Mouse (Mus musculus) midbrain, embryonic 11.5 days (tissue): ENCODE measurements around the gene Cmtm8. TPM values are rescaled to one million over a fixed set of nuclear protein-coding genes. Genes with fewer than 3 reads are reported as not detected.

Experiments used
- ATAC-seq: fragments of 200-750 bp; cut with Nextera tagmentation; 2 replicates; pipeline ENCODE4 v1.8.0; 2017; ENCODE audit warnings: moderate TSS enrichment, moderate library complexity; ENCODE audit not compliant: low FRiP score
- DNase-seq: peaks from one replicate; pipeline ENCODE4 v3.0.0; 2015; ENCODE audit warnings: low spot score; ENCODE audit errors: missing footprints
- H3K27ac ChIP-seq: fragments of 300-500 bp; sonication (generic); 2 replicates; pipeline ENCODE4 v1.5.1; 2014; ENCODE audit warnings: low read depth, low read length
- H3K27me3 ChIP-seq: fragments of 300-500 bp; sonication (generic); 2 replicates; pipeline ENCODE4 v1.6.1; 2014; ENCODE audit warnings: mild to moderate bottlenecking, low read length, moderate library complexity, mixed read lengths; ENCODE audit not compliant: control insufficient read depth, insufficient read depth
- H3K36me3 ChIP-seq: fragments of 300-500 bp; sonication (generic); 2 replicates; pipeline ENCODE4 v1.6.1; 2014; ENCODE audit warnings: mild to moderate bottlenecking, low read length, moderate library complexity, mixed read lengths; ENCODE audit not compliant: control insufficient read depth, insufficient read depth
- H3K4me1 ChIP-seq: fragments of 300-500 bp; sonication (generic); 2 replicates; pipeline ENCODE4 v1.6.1; 2014; ENCODE audit warnings: low read length; ENCODE audit not compliant: control insufficient read depth, insufficient read depth
- H3K4me2 ChIP-seq: fragments of 300-500 bp; sonication (generic); 2 replicates; pipeline ENCODE4 v1.6.1; 2014; ENCODE audit warnings: mild to moderate bottlenecking, moderate library complexity
- H3K4me3 ChIP-seq: fragments of 300-500 bp; sonication (generic); 2 replicates; pipeline ENCODE4 v1.5.1; 2014; ENCODE audit warnings: low read depth, low read length
- H3K9ac ChIP-seq: fragments of 300-500 bp; sonication (generic); 2 replicates; pipeline ENCODE4 v1.6.1; 2014; ENCODE audit warnings: low read length
- H3K9me3 ChIP-seq: fragments of 300-500 bp; sonication (generic); 2 replicates; pipeline ENCODE4 v1.6.1; 2016; ENCODE audit warnings: low read length; ENCODE audit not compliant: control insufficient read depth
- WGBS: fragments of 180-500 bp; shearing (Covaris S2); extraction: QIAGEN DNeasy Blood & Tissue Kit; methylation state at CpG from one replicate; pipeline ENCODE4 v1.1.7; 2014; 5-methylcytosine and 5-hydroxymethylcytosine counted together
- polyA plus RNA-seq: library from polyadenylated mRNA; unstranded; fragments of >200 nt; fragmentation: Nextera tagmentation; extraction: Ambion mirVana; gene quantifications from 2 replicates; pipeline ENCODE4 v1.2.1, GENCODE M21; 2014

The Cmtm8 gene
- polyA plus RNA-seq, 1 experiment from 2014 or later = 15.5 TPM

DNA sequence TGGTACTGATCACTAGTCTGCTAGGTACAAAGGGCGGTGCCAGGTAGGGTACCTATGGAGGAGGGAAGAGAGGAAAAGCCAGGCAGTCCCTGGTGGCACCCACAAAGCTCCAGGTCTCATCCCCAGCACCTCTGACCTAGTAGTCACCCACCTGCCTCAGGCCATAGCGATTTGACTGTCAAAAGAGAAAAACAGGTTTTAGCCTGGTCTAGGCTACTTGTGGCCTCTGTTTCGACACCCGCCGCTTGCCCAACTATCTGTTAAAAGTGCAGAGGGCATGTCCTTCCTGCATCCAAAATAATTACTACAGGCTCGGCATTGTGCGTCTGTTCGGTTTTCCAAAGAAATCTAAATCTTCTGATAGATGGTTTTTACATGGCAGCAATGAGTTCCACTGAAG, 14.3 kb downstream of the Cmtm8 start:
- Histone ChIP-seq H3K4me2 (no peak overlapping the region), H3K9ac (no peak overlapping the region), H3K4me3 (no peak overlapping the region), H3K9me3 (no peaks in the 10 kb centered on the region; the same call in 1 of the 2 replicates), H3K4me1 (no peaks in the 10 kb centered on the region), H3K27me3 (no peaks in the 10 kb centered on the region), H3K36me3 (no peaks in the 10 kb centered on the region), H3K27ac (no peak overlapping the region)
- WGBS = 90% methylated on average over 8 of the region's 8 CpGs
- no peak for DNase-seq
- ATAC-seq = no peak

DNA sequence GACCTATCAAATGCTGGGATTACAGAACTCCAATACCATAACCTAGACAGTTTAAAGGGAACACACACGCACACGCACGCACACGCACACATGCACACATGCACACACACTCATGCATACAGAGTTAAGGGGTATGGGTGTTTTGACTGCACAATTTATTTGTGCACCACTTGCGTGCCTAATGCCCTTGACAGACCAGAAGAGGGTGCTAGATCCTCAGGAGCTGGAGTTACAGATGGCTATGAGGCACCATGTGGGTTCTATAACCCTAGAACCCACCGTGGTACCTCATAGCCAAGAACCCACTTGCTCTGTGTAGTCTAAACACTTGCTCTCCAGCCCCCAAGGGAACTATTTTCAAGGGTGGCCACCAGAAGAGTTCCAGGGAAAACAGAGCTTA, 15.6 kb downstream of the Cmtm8 start:
- no peaks in the 10 kb centered on the region for H3K27me3 ChIP-seq
- H3K4me2 ChIP-seq = no peak overlapping the region
- no peak for ATAC-seq
- no peaks in the 10 kb centered on the region for H3K36me3 ChIP-seq
- DNase-seq = no peak
- H3K9ac ChIP-seq = no peak overlapping the region
- H3K4me3 ChIP-seq = no peak overlapping the region
- no peak overlapping the region for H3K27ac ChIP-seq
- WGBS = 98% methylated on average over 6 of the region's 6 CpGs
- no peaks in the 10 kb centered on the region; the same call in 1 of the 2 replicates for H3K9me3 ChIP-seq
- H3K4me1 ChIP-seq = no peaks in the 10 kb centered on the region

DNA sequence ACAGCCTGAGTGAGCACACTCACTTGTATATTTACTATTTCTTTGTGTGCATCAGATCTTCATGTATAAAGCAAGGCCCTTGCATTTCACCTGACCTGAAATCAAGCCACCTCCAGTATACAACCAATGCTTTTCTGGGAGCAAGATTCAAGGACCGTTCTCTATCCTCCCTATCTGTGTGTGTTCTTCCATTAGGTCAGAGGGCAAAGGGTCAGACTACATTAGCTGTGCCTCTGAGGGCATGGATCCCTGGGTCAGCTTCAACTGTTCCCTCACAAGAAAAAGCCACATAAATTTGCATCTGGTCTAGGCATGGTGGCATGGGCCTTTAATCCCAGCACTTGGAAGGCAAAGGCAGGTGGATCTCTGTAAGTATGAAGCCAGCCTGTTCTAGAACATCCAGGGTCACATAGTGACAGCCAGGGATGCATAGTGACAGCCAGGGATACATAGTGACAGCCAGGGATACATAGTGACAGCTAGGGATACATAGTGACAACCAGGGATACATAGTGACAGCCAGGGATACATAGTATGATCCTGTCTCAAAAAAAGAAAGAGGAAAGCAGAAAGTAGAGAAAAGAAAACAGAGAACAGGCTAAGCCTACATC, 16.6 kb downstream of the Cmtm8 start:
- Histone ChIP-seq H3K4me2 (no peak overlapping the region), H3K27ac (no peak overlapping the region), H3K27me3 (no peaks in the 10 kb centered on the region), H3K4me3 (no peak overlapping the region), H3K9ac (no peak overlapping the region), H3K36me3 (no peaks in the 10 kb centered on the region), H3K9me3 (no peaks in the 10 kb centered on the region; the same call in 1 of the 2 replicates), H3K4me1 (no peaks in the 10 kb centered on the region)
- 61% methylated on average over 1 of the region's 1 CpGs for WGBS
- no peak for DNase-seq
- no peak for ATAC-seq

DNA sequence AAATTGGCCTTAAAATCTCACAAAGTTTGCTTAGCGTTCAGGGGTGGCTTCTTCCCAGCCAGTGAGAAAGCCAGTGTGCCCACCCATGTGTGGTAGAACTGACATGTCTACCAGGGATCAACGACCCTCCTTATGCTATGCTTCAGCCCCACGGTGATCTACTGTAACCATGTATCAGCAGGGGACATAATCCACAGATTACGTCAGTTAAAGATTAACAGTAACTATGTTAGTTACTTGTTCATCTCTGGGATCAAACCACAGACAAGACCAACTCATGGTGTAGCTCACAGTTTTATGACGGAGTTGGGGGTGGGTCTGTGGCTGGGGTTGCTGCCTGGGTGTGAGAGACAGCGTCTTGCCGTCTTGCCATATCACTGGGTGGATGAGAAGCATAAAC, 19.8 kb downstream of the Cmtm8 start:
- Histone ChIP-seq H3K36me3 (no peaks in the 10 kb centered on the region), H3K27me3 (no peaks in the 10 kb centered on the region), H3K4me3 (no peak overlapping the region), H3K4me2 (no peak overlapping the region), H3K4me1 (no peaks in the 10 kb centered on the region), H3K9ac (no peak overlapping the region), H3K9me3 (no peaks in the 10 kb centered on the region; the same call in 1 of the 2 replicates), H3K27ac (no peak overlapping the region)
- ATAC-seq = no peak
- DNase-seq = no peak
- WGBS = 95% methylated on average over 7 of the region's 7 CpGs

DNA sequence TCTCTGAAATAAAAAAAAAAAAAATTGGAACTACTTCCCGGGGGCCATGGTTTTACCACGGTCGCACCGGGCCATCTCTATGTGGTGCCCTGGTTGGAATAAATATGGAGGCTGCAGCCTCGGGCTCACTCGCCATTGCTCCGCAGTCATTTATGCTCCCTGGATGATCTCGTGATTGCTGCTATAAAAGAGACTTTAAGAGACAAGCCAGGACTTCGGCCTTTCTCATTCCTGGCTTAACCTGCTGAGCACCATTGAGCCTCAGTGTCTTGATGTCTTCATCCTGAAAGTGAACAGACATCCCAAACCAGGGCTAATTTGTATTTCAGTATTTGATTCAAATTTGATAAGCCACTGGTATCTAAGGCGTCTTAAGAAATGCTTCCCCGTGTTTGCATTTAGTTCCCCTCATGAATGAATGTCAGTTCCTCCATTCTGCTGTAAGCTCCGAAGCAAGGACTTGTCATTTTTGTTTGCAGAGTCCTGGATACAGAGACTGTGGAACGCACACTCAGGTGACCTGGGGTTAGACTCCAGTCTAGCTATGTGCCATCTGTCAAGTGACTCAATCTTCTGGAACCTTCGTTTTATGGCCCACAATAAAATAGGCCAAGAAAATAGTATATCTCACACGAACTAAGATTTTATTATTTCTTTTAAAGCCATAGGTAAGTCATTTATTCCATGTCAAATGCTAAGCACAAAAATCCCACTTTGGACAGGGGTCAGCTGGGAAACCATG, 22.2 kb downstream of the Cmtm8 start:
- H3K27ac ChIP-seq = no peak overlapping the region
- H3K4me1 ChIP-seq = no peaks in the 10 kb centered on the region
- ATAC-seq (no peak), DNase-seq (no peak)
- H3K4me3 ChIP-seq = no peak overlapping the region
- 93% methylated on average over 15 of the region's 15 CpGs for WGBS
- H3K27me3 ChIP-seq = no peaks in the 10 kb centered on the region
- no peaks in the 10 kb centered on the region for H3K9me3 ChIP-seq
- no peak overlapping the region for H3K4me2 ChIP-seq
- H3K36me3 ChIP-seq = no peaks in the 10 kb centered on the region
- no peak overlapping the region for H3K9ac ChIP-seq

DNA sequence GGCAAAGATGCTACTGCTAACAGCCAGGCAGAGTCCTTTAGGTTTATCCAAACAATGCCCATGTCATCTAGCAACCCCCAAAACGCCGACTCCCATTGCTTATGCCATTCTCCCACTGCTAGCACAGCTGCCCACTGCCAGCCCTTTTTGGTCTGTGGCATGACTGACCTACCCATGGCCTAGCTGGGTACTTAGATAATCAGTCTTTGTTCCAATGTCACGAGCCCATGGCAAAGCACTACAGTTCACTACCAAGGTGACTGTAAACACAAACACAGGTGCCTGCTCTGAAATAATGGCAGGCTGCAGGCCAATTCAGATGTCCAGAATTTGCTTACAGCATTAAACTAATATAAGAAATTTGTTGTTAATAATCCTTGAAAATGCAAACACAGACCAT, 25.0 kb downstream of the Cmtm8 start:
- no peak overlapping the region for H3K9ac ChIP-seq
- H3K27me3 ChIP-seq = no peaks in the 10 kb centered on the region
- H3K4me1 ChIP-seq = no peaks in the 10 kb centered on the region
- no peaks in the 10 kb centered on the region for H3K9me3 ChIP-seq
- no peak for ATAC-seq
- no peak overlapping the region for H3K4me3 ChIP-seq
- no peak overlapping the region for H3K27ac ChIP-seq
- no peak for DNase-seq
- H3K36me3 ChIP-seq = no peaks in the 10 kb centered on the region
- 87% methylated on average over 3 of the region's 3 CpGs for WGBS
- no peak overlapping the region for H3K4me2 ChIP-seq

DNA sequence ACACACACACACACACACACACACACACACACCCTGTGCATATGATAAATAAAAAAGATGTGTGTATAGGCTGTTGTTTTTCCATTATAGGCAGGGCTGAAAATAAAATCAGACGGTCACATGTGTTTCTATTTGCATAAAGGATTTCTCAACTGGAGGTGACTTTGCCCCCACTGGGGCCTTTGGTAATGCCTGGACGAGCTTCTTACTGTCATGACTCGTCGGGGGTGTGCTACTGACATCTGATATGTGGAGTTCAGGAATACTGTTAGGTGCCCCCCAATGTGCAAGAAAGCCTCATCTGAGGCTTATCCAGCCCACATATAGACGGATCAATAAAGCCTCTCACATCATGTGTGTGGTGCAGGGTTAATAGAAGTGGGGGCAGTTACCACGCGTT, 26.9 kb downstream of the Cmtm8 start:
- 73% methylated on average over 7 of the region's 7 CpGs for WGBS
- no peak overlapping the region for H3K9ac ChIP-seq

DNA sequence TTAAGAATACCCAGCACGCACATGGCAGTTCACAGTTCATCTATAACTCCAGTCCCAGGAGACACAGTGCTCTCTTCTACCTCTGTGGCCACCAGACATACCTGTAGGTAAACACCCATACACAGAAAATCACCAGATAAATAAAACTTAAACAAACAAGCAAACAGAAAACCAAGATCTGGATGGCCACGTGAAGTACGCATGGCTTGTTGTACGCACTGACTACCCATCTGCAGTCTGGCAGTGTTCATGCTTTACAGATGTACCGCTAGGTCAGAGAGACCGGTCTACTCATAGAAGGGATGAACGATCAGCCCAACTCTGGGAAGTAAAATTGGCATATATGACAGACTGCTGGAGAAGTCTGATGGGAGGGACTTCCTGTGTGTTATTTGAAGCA, 27.8 kb downstream of the Cmtm8 start:
- DNase-seq (no peak), ATAC-seq (no peak)
- H3K27ac ChIP-seq = no peak overlapping the region
- H3K9me3 ChIP-seq = no peaks in the 10 kb centered on the region
- no peaks in the 10 kb centered on the region for H3K36me3 ChIP-seq
- H3K4me3 ChIP-seq = no peak overlapping the region
- no peak overlapping the region for H3K4me2 ChIP-seq
- H3K4me1 ChIP-seq = no peaks in the 10 kb centered on the region
- H3K9ac ChIP-seq = no peak overlapping the region
- H3K27me3 ChIP-seq = no peaks in the 10 kb centered on the region
- WGBS = 96% methylated on average over 7 of the region's 7 CpGs

More for the DNA sequence above, 26.9 kb downstream of the Cmtm8 start:
- Histone ChIP-seq H3K9me3 (no peaks in the 10 kb centered on the region), H3K36me3 (no peaks in the 10 kb centered on the region), H3K27me3 (no peaks in the 10 kb centered on the region), H3K27ac (no peak overlapping the region), H3K4me2 (no peak overlapping the region), H3K4me3 (no peak overlapping the region), H3K4me1 (no peaks in the 10 kb centered on the region)
- no peak for ATAC-seq
- no peak for DNase-seq

DNA sequence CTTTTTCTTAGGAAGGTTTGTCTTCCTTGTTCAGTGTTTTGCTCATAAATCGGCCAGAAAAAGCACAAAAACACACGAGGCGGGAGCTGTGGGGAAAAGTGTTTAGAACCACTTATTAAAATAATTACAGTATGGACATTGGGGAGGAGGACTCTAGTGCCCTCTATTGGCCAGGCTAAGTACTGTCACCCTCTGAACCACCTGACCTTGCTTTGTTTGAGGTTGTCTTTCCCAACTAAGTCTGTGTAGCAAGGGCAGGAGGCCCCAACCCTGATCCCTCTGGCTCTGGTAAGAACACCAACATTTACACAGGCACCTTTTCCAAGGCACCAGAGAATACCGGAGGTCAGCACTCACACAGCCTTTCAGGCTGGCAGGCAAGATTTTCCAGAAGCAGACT, 28.6 kb downstream of the Cmtm8 start:
- H3K9me3 ChIP-seq = no peaks in the 10 kb centered on the region
- no peak overlapping the region for H3K4me2 ChIP-seq
- H3K4me1 ChIP-seq = no peaks in the 10 kb centered on the region
- WGBS = 79% methylated on average over 4 of the region's 4 CpGs
- no peaks in the 10 kb centered on the region for H3K27me3 ChIP-seq
- no peak overlapping the region for H3K9ac ChIP-seq
- ATAC-seq (no peak), DNase-seq (no peak)
- no peak overlapping the region for H3K27ac ChIP-seq
- H3K36me3 ChIP-seq = no peaks in the 10 kb centered on the region
- no peak overlapping the region for H3K4me3 ChIP-seq
